Mouse (Mus musculus) kidney, embryonic 15.5 days (tissue): Measurements from ENCODE around the gene Sptb. TPM values are rescaled to one million over a fixed set of nuclear protein-coding genes. Genes with fewer than 3 reads are reported as not detected.

ENCODE experiments used
- ATAC-seq: fragments of 200-750 bp; cut with Nextera tagmentation; replicated peaks from 2 replicates; pipeline ENCODE4 v1.8.0; 2017; ENCODE audit warnings: moderate TSS enrichment; ENCODE audit not compliant: low FRiP score
- H3K27ac ChIP-seq: fragments of 300-500 bp; sonication (generic); 2 replicates; pipeline ENCODE4 v1.5.1; 2015; ENCODE audit warnings: mild to moderate bottlenecking, inconsistent platforms
- H3K27me3 ChIP-seq: fragments of 300-500 bp; sonication (generic); 2 replicates; pipeline ENCODE4 v1.6.1; 2015; ENCODE audit warnings: inconsistent platforms
- H3K36me3 ChIP-seq: fragments of 300-500 bp; sonication (generic); 2 replicates; pipeline ENCODE4 v1.6.1; 2015; ENCODE audit warnings: inconsistent platforms
- H3K4me1 ChIP-seq: fragments of 300-500 bp; sonication (generic); 2 replicates; pipeline ENCODE4 v1.6.1; 2015; ENCODE audit warnings: inconsistent platforms
- H3K4me2 ChIP-seq: fragments of 300-500 bp; sonication (generic); 2 replicates; pipeline ENCODE4 v1.6.1; 2015; ENCODE audit warnings: moderate library complexity, mild to moderate bottlenecking, inconsistent platforms
- H3K4me3 ChIP-seq: fragments of 300-500 bp; sonication (generic); replicated peaks from 2 replicates; pipeline ENCODE4 v1.5.1; 2015; ENCODE audit warnings: mild to moderate bottlenecking, inconsistent platforms
- H3K9ac ChIP-seq: fragments of 300-500 bp; sonication (generic); 2 replicates; pipeline ENCODE4 v1.6.1; 2015; ENCODE audit warnings: mild to moderate bottlenecking, inconsistent platforms
- H3K9me3 ChIP-seq: fragments of 300-500 bp; sonication (generic); replicated peaks from 2 replicates; pipeline ENCODE4 v1.6.1; 2016; ENCODE audit warnings: inconsistent platforms
- WGBS: fragments of 180-500 bp; shearing (Covaris S2); methylation state at CpG from one replicate; pipeline ENCODE4 v1.1.7; 2015; ENCODE audit warnings: mixed read lengths; 5-methylcytosine and 5-hydroxymethylcytosine counted together
- polyA plus RNA-seq: library from polyadenylated mRNA; unstranded; fragments of >200 nt; fragmentation: Nextera tagmentation; extraction: Ambion mirVana; gene quantifications from 2 replicates; pipeline ENCODE4 v1.2.1, GENCODE M21; 2015

The Sptb gene
- polyA plus RNA-seq, 1 experiment from 2014 or later = 2.1 TPM

- 91% methylated on average over 4 of the region's 4 CpGs for WGBS
Measured at GRCm38 (mm10) chr12:76562196-76562595, 148.2 kb downstream of the Sptb start.

GRCm38 (mm10) chr12:76558206-76558605, 152.1 kb downstream of the Sptb start:
- peaks cover 53% of the 10 kb centered on the region for H3K4me1 ChIP-seq
- no peaks in the 10 kb centered on the region for H3K9me3 ChIP-seq
- peak overlapping the region; percentile 72 for H3K27ac ChIP-seq
- 0 out of 2 replicates have a peak, but pooled peaks have one; percentile 26 for ATAC-seq
- 63% methylated on average over 5 of the region's 5 CpGs for WGBS
- H3K9ac ChIP-seq = no peak overlapping the region
- H3K27me3 ChIP-seq = no peaks in the 10 kb centered on the region
- peaks cover 32% of the 10 kb centered on the region for H3K36me3 ChIP-seq
- H3K4me3 ChIP-seq = no peak overlapping the region
- no peak overlapping the region for H3K4me2 ChIP-seq

More at GRCm38 (mm10) chr12:76562196-76562595, 148.2 kb downstream of the Sptb start:
- H3K9me3 ChIP-seq = no peaks in the 10 kb centered on the region
- no peak overlapping the region for H3K27ac ChIP-seq
- no peak for ATAC-seq
- peaks cover 72% of the 10 kb centered on the region for H3K36me3 ChIP-seq
- H3K4me3 ChIP-seq = no peak overlapping the region
- no peak overlapping the region for H3K9ac ChIP-seq
- no peak overlapping the region for H3K4me2 ChIP-seq
- H3K4me1 ChIP-seq = peaks cover 13% of the 10 kb centered on the region
- no peaks in the 10 kb centered on the region for H3K27me3 ChIP-seq

- Histone ChIP-seq H3K27me3 (no peaks in the 10 kb centered on the region), H3K4me3 (no peak overlapping the region), H3K4me2 (0 out of 2 replicates have a peak overlapping the region, but pooled peaks have one; percentile 13), H3K27ac (peak overlapping the region; percentile 72), H3K36me3 (peaks cover 19% of the 10 kb centered on the region), H3K9ac (no peak overlapping the region), H3K9me3 (no peaks in the 10 kb centered on the region), H3K4me1 (peaks cover 66% of the 10 kb centered on the region)
- peak; percentile 23 for ATAC-seq
- WGBS = 17% methylated on average over 6 of the region's 6 CpGs
Measured at GRCm38 (mm10) chr12:76556745-76557389, 153.5 kb downstream of the Sptb start.

GRCm38 (mm10) chr12:76556187-76556586, 154.2 kb downstream of the Sptb start:
- no peak overlapping the region for H3K4me2 ChIP-seq
- no peaks in the 10 kb centered on the region for H3K27me3 ChIP-seq
- no peak overlapping the region for H3K9ac ChIP-seq
- peak overlapping the region; percentile 72 for H3K27ac ChIP-seq
- peaks cover 14% of the 10 kb centered on the region for H3K36me3 ChIP-seq
- WGBS = 56% methylated on average over 7 of the region's 7 CpGs
- H3K9me3 ChIP-seq = no peaks in the 10 kb centered on the region
- no peak overlapping the region for H3K4me3 ChIP-seq
- no peak for ATAC-seq
- H3K4me1 ChIP-seq = peaks cover 73% of the 10 kb centered on the region

- no peak overlapping the region for H3K9ac ChIP-seq
- ATAC-seq = no peak
- no peaks in the 10 kb centered on the region for H3K27me3 ChIP-seq
- peaks cover 1% of the 10 kb centered on the region for H3K36me3 ChIP-seq
- H3K27ac ChIP-seq = no peak overlapping the region
- 85% methylated on average over 3 of the region's 3 CpGs for WGBS
- no peaks in the 10 kb centered on the region for H3K9me3 ChIP-seq
- H3K4me1 ChIP-seq = peaks cover 82% of the 10 kb centered on the region
- no peak overlapping the region for H3K4me3 ChIP-seq
- no peak overlapping the region for H3K4me2 ChIP-seq
Measured at GRCm38 (mm10) chr12:76554871-76555386, 155.4 kb downstream of the Sptb start.

GRCm38 (mm10) chr12:76554392-76554791, 156.0 kb downstream of the Sptb start:
- no peaks in the 10 kb centered on the region for H3K36me3 ChIP-seq
- WGBS = 84% methylated on average over 3 of the region's 3 CpGs
- H3K4me1 ChIP-seq = peaks cover 87% of the 10 kb centered on the region
- no peaks in the 10 kb centered on the region for H3K9me3 ChIP-seq
- no peaks in the 10 kb centered on the region for H3K27me3 ChIP-seq
- no peak overlapping the region for H3K9ac ChIP-seq
- H3K4me3 ChIP-seq = no peak overlapping the region
- H3K27ac ChIP-seq = peak overlapping the region; percentile 37; the same call in 1 of the 2 replicates
- ATAC-seq = no peak
- H3K4me2 ChIP-seq = no peak overlapping the region

GRCm38 (mm10) chr12:76553917-76554316, 156.4 kb downstream of the Sptb start:
- no peak overlapping the region for H3K9ac ChIP-seq
- H3K27ac ChIP-seq = peak overlapping the region; percentile 81
- no peak for ATAC-seq

GRCm38 (mm10) chr12:76552958-76553357, 157.4 kb downstream of the Sptb start:
- Histone ChIP-seq H3K4me2 (no peak overlapping the region), H3K27ac (peak overlapping the region; percentile 81), H3K9ac (no peak overlapping the region), H3K4me3 (no peak overlapping the region), H3K9me3 (no peaks in the 10 kb centered on the region), H3K4me1 (peaks cover 95% of the 10 kb centered on the region), H3K36me3 (no peaks in the 10 kb centered on the region), H3K27me3 (no peaks in the 10 kb centered on the region)
- WGBS = 74% methylated on average over 4 of the region's 4 CpGs
- no peak for ATAC-seq

More at GRCm38 (mm10) chr12:76553917-76554316, 156.4 kb downstream of the Sptb start:
- peaks cover 91% of the 10 kb centered on the region for H3K4me1 ChIP-seq
- H3K4me3 ChIP-seq = no peak overlapping the region
- no peaks in the 10 kb centered on the region for H3K27me3 ChIP-seq
- 72% methylated on average over 7 of the region's 7 CpGs for WGBS
- no peak overlapping the region for H3K4me2 ChIP-seq
- no peaks in the 10 kb centered on the region for H3K36me3 ChIP-seq
- H3K9me3 ChIP-seq = no peaks in the 10 kb centered on the region

- H3K36me3 ChIP-seq = no peaks in the 10 kb centered on the region
- H3K27me3 ChIP-seq = no peaks in the 10 kb centered on the region
- H3K4me1 ChIP-seq = peaks cover 95% of the 10 kb centered on the region
- peak overlapping the region; percentile 81 for H3K27ac ChIP-seq
- H3K9me3 ChIP-seq = no peaks in the 10 kb centered on the region
- H3K4me2 ChIP-seq = no peak overlapping the region
- peak; percentile 80 for ATAC-seq
- no peak overlapping the region for H3K9ac ChIP-seq
- 28% methylated on average over 8 of the region's 8 CpGs for WGBS
- no peak overlapping the region for H3K4me3 ChIP-seq
Measured at GRCm38 (mm10) chr12:76552321-76552720, 158.0 kb downstream of the Sptb start.

- Histone ChIP-seq H3K4me1 (peaks cover 92% of the 10 kb centered on the region), H3K9me3 (no peaks in the 10 kb centered on the region), H3K4me2 (no peak overlapping the region), H3K27ac (peak overlapping the region; percentile 34; the same call in 1 of the 2 replicates), H3K4me3 (no peak overlapping the region), H3K36me3 (no peaks in the 10 kb centered on the region), H3K27me3 (no peaks in the 10 kb centered on the region), H3K9ac (no peak overlapping the region)
- no peak for ATAC-seq
- 89% methylated on average over 3 of the region's 3 CpGs for WGBS
Measured at GRCm38 (mm10) chr12:76549203-76549602, 161.1 kb downstream of the Sptb start.

- Histone ChIP-seq H3K4me3 (no peak overlapping the region), H3K4me2 (0 out of 2 replicates have a peak overlapping the region, but pooled peaks have one; percentile 52), H3K9me3 (no peaks in the 10 kb centered on the region), H3K36me3 (no peaks in the 10 kb centered on the region), H3K9ac (no peak overlapping the region), H3K4me1 (peaks cover 80% of the 10 kb centered on the region), H3K27me3 (no peaks in the 10 kb centered on the region), H3K27ac (peak overlapping the region; percentile 88)
- ATAC-seq = no peak
- 21% methylated on average over 7 of the region's 7 CpGs for WGBS
Measured at GRCm38 (mm10) chr12:76548082-76548423, 162.3 kb downstream of the Sptb start.

- 30% methylated on average over 13 of the region's 13 CpGs for whole genome bisulfite sequencing
- H3K4me1 ChIP-seq = peaks cover 75% of the 10 kb centered on the region
Measured at GRCm38 (mm10) chr12:76547409-76548081, 162.8 kb downstream of the Sptb start.

More at GRCm38 (mm10) chr12:76547409-76548081, 162.8 kb downstream of the Sptb start:
- peak; percentile 49; the same call in 1 of the 2 replicates for ATAC-seq
- Histone ChIP-seq H3K9ac (no peak overlapping the region), H3K4me2 (peak overlapping the region; percentile 52), H3K4me3 (peak overlapping the region; percentile 23), H3K9me3 (no peaks in the 10 kb centered on the region), H3K36me3 (no peaks in the 10 kb centered on the region), H3K27me3 (no peaks in the 10 kb centered on the region), H3K27ac (peak overlapping the region; percentile 88)
